In the genomic region with DNA sequence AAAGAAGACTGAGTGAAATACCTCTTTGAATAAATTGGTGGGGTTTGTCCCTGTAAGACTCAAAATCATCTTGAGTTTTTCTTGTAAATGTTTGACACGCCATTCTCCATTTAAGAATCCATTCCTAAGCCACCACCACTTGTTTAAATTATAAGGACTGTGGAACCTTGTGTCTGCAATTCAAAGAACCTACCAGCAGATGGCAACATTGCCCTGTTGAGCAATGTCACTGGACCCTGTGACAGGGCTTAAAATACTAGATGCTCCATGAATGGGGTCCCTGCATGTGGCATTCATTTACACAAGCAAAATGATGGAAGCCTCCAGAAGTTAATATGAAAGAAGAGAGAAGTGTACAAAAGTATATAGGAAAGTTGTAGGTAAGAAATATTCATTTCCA, we compare ENCODE assay signal across 9 mouse cellular contexts.
DNase-seq lines count a peak whose midpoint lies in the region; ATAC-seq and TF ChIP-seq lines count a peak whose summit lies in the region.
"Had no signal": no experiment of that assay in that cellular context is flagged by ENCODE, and none has a peak within 500 bp of the region (broad histone marks: within the 10 kb centered on the region; RNA-seq: fewer than 3 reads in every experiment).

No protein-coding gene starts in this region.

- no peak overlapping the region for H3K9ac ChIP-seq in midbrain, embryonic 11.5 days (ENCODE audit: low read length)
- H3K9ac ChIP-seq in midbrain, embryonic 16.5 days (ENCODE audit: low read depth, low read length): no peak overlapping the region
- H3K9ac ChIP-seq: heart, embryonic 13.5 days had no signal

- peak; percentile 93 for DNase-seq in midbrain, embryonic 11.5 days (ENCODE audit: low spot score, missing footprints)
- DNase-seq in R1 (ENCODE audit: low read depth, low spot score): peak; percentile 54
- peak; percentile 15 to 40 for DNase-seq in layer of hippocampus, postnatal 36 days
- DNase-seq in naive thymus-derived CD4-positive, alpha-beta T cell, adult 2 months (ENCODE audit: low read depth): peak; percentile 32
- DNase-seq in ovary, postnatal 10 days (ENCODE audit: low spot score): no peak

- no peak overlapping the region for H3K4me2 ChIP-seq in midbrain, embryonic 11.5 days
- H3K4me2 ChIP-seq in midbrain, embryonic 16.5 days (ENCODE audit: low read length): no peak overlapping the region
- H3K4me2 ChIP-seq: heart, embryonic 13.5 days had no signal

- TF ChIP-seq POLR2A in cortical plate, adult 2 months (IDR thresholded peaks at IDR 0.05; ENCODE audit: extremely low read depth, insufficient read depth, low read length): no peak

- peak; percentile 78 for ATAC-seq in midbrain, embryonic 11.5 days (ENCODE audit: low FRiP score)
- ATAC-seq in midbrain, embryonic 16.5 days: no peak
- ATAC-seq in hematopoietic stem cell, adult 5-6 weeks (replicated peaks in 1 of 2; ENCODE audit: insufficient read depth in 1 of 2, low FRiP score in 2 of 2, low TSS enrichment in 1 of 2, low read depth in 1 of 2, poor library complexity in 2 of 2, severe bottlenecking in 2 of 2): peak; percentile 75 to 76; a peak in 3 of 4 replicates

- TF ChIP-seq CTCF in cortical plate, adult 2 months (IDR thresholded peaks at IDR 0.05; ENCODE audit: extremely low read depth, insufficient read depth, low read length): peak; percentile 78

- H3K27ac ChIP-seq in midbrain, embryonic 11.5 days (ENCODE audit: low read depth, low read length): no peak overlapping the region
- H3K27ac ChIP-seq in midbrain, embryonic 16.5 days (ENCODE audit: low read length): no peak overlapping the region
- no peak overlapping the region for H3K27ac ChIP-seq in cortical plate, adult 2 months (ENCODE audit: insufficient read depth, low read length)
- H3K27ac ChIP-seq: heart, embryonic 13.5 days had no signal

- H3K27me3 ChIP-seq in midbrain, embryonic 11.5 days (ENCODE audit: control insufficient read depth, insufficient read depth, low read length): no peaks in the 10 kb centered on the region
- no peaks in the 10 kb centered on the region for H3K27me3 ChIP-seq in midbrain, embryonic 16.5 days (ENCODE audit: control insufficient read depth, insufficient read depth, low read depth, low read length)
- H3K27me3 ChIP-seq: heart, embryonic 13.5 days had no signal

- H3K36me3 ChIP-seq in midbrain, embryonic 11.5 days (ENCODE audit: control insufficient read depth, insufficient read depth, low read length): no peaks in the 10 kb centered on the region
- no peaks in the 10 kb centered on the region for H3K36me3 ChIP-seq in midbrain, embryonic 16.5 days (ENCODE audit: control insufficient read depth, insufficient read depth, low read length)
- H3K36me3 ChIP-seq: heart, embryonic 13.5 days had no signal

- no peaks in the 10 kb centered on the region for H3K9me3 ChIP-seq in midbrain, embryonic 11.5 days (ENCODE audit: control insufficient read depth, low read length)
- H3K9me3 ChIP-seq in midbrain, embryonic 16.5 days (replicated peaks; ENCODE audit: control insufficient read depth, low read length, poor library complexity, severe bottlenecking): no peaks in the 10 kb centered on the region
- H3K9me3 ChIP-seq: heart, embryonic 13.5 days had no signal

- WGBS in midbrain, embryonic 11.5 days: 80% methylated on average over 1 of the region's 1 CpGs
- WGBS in midbrain, embryonic 16.5 days: 67% methylated on average over 1 of the region's 1 CpGs

- H3K4me1 ChIP-seq in midbrain, embryonic 11.5 days (ENCODE audit: control insufficient read depth, insufficient read depth, low read length): no peaks in the 10 kb centered on the region
- no peaks in the 10 kb centered on the region for H3K4me1 ChIP-seq in midbrain, embryonic 16.5 days (ENCODE audit: control insufficient read depth, insufficient read depth, low read length)
- H3K4me1 ChIP-seq in cortical plate, adult 2 months (ENCODE audit: control insufficient read depth, insufficient read depth, low read length): no peaks in the 10 kb centered on the region
- H3K4me1 ChIP-seq: heart, embryonic 13.5 days had no signal

- no peak overlapping the region for H3K4me3 ChIP-seq in midbrain, embryonic 11.5 days (ENCODE audit: low read depth, low read length)
- H3K4me3 ChIP-seq in midbrain, embryonic 16.5 days (ENCODE audit: low read depth, low read length): no peak overlapping the region
- no peak overlapping the region for H3K4me3 ChIP-seq in cortical plate, adult 2 months (ENCODE audit: insufficient read depth, low read length)
- H3K4me3 ChIP-seq: heart, embryonic 13.5 days had no signal
